Mouse (Mus musculus): ENCODE results near the gene Ptgdr2. TPM values are rescaled to one million over a fixed set of nuclear protein-coding genes. Genes with fewer than 3 reads are reported as not detected.

The Ptgdr2 gene
- polyA plus RNA-seq, 1 experiment from 2014 or later: 0.10 TPM

DNA sequence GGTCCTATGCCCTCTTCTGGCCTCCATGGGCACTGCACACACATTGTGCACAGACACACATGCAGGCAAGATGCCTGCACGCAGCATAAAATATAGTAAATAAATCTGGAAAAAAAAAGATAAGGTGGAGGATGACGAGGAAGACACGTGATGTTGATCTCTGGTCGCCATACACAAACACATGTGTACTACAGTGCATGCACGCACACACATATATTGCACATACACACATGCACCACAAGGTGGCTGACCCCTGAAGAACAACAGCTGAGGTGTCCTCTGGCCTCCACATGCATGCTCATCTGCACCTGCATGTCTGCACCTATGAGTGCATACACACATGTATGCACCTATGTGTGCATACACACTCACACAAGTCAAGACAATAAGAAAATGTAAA, 883 bp upstream of the Ptgdr2 start:
- Histone ChIP-seq H3K27ac (no peak overlapping the region), H3K36me3 (no peaks in the 10 kb centered on the region), H3K27me3 (peaks cover 3% of the 10 kb centered on the region; the same call in 1 of the 2 replicates), H3K9me3 (no peaks in the 10 kb centered on the region; the same call in 1 of the 2 replicates), H3K4me3 (no peak overlapping the region), H3K9ac (no peak overlapping the region), H3K4me2 (replicated peaks) (no peak overlapping the region), H3K4me1 (peaks cover 10% of the 10 kb centered on the region)
- ATAC-seq (ENCODE audit: low FRiP score, low read depth): no peak
- WGBS: 82% methylated on average over 5 of the region's 5 CpGs

DNA sequence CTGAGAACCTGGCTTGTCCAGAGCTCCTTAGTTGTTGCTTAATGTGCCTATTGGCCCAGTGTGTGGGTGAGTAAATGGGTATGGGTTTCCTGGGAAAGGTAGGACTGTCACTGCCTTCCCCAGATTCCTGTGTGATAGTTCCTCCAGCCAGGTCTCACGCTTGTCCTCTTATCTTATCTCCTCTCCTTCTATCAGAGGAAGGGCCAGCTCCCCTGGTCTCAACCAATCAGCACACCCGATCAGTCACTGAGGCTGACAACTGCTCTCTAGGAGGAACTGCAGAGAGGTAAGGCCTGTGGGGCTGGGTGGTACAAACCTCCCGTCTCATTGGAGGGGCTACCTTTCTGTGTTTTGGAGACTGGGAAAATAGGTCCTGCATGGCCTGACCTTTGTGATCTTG, 1.8 kb downstream of the Ptgdr2 start:
- Histone ChIP-seq H3K27me3 (peaks cover 3% of the 10 kb centered on the region; the same call in 1 of the 2 replicates), H3K9me3 (no peaks in the 10 kb centered on the region; the same call in 1 of the 2 replicates), H3K4me1 (peaks cover 12% of the 10 kb centered on the region), H3K4me3 (no peak overlapping the region), H3K36me3 (peaks cover 20% of the 10 kb centered on the region), H3K9ac (no peak overlapping the region), H3K27ac (no peak overlapping the region), H3K4me2 (replicated peaks) (no peak overlapping the region)
- WGBS: 56% methylated on average over 3 of the region's 3 CpGs
- ATAC-seq (ENCODE audit: low FRiP score, low read depth): no peak

DNA sequence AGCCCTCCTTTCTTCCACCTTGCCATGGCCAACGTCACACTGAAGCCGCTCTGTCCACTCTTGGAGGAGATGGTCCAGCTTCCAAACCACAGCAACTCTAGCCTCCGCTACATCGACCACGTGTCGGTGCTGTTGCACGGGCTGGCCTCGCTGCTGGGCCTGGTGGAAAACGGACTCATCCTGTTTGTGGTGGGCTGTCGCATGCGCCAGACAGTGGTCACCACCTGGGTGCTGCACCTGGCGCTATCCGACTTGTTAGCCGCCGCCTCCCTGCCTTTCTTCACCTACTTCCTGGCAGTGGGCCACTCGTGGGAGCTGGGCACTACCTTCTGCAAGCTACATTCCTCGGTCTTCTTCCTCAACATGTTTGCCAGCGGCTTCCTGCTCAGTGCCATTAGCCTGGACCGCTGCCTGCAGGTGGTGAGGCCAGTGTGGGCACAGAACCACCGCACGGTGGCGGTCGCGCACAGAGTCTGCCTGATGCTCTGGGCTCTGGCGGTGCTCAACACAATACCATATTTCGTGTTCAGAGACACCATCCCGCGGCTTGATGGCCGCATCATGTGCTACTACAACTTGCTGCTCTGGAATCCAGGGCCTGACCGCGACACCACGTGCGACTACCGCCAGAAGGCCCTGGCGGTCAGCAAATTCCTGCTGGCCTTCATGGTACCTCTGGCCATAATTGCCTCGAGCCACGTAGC, 3.3 kb downstream of the Ptgdr2 start:
- Histone ChIP-seq H3K4me2 (replicated peaks) (peak overlapping the region; percentile 89), H3K36me3 (peaks cover 35% of the 10 kb centered on the region), H3K4me1 (peaks cover 12% of the 10 kb centered on the region), H3K4me3 (peak overlapping the region; percentile 46), H3K27ac (no peak overlapping the region), H3K9me3 (no peaks in the 10 kb centered on the region; the same call in 1 of the 2 replicates), H3K9ac (peak overlapping the region; percentile 71), H3K27me3 (peaks cover 3% of the 10 kb centered on the region; the same call in 1 of the 2 replicates)
- peak; percentile 88 for ATAC-seq (ENCODE audit: low FRiP score, low read depth)
- 20% methylated on average over 37 of the region's 37 CpGs for WGBS

DNA sequence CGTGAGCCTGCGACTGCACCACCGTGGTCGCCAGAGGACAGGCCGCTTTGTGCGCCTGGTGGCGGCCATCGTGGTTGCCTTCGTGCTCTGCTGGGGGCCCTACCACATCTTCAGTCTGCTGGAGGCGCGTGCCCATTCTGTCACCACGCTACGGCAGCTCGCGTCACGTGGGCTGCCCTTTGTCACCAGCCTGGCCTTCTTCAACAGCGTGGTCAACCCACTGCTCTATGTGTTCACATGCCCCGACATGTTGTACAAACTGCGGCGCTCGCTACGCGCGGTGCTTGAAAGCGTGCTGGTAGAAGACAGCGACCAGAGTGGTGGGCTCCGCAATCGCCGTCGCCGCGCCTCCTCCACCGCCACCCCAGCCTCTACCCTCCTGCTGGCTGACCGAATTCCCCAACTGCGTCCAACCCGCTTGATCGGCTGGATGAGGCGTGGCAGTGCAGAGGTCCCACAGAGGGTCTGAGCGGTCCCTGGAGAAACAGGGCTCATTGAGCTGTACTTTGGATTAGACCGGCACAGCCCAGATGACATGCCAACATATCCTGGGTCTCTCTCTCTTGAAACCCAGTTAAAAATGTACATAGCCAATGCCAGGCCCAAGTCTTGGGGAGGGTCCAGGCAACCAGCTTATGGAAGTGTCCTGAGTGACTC, 4.0 kb downstream of the Ptgdr2 start:
- 2% methylated on average over 40 of the region's 40 CpGs for WGBS
- peaks cover 12% of the 10 kb centered on the region for H3K4me1 ChIP-seq
- peaks cover 38% of the 10 kb centered on the region for H3K36me3 ChIP-seq
- H3K4me3 ChIP-seq: peak overlapping the region; percentile 46
- peak overlapping the region; percentile 71 for H3K9ac ChIP-seq
- no peak overlapping the region for H3K27ac ChIP-seq
- no peaks in the 10 kb centered on the region; the same call in 1 of the 2 replicates for H3K9me3 ChIP-seq
- ATAC-seq (ENCODE audit: low FRiP score, low read depth): peak; percentile 57; the same call in 1 of the 2 replicates
- H3K4me2 ChIP-seq (replicated peaks): peak overlapping the region; percentile 89
- peaks cover 3% of the 10 kb centered on the region; the same call in 1 of the 2 replicates for H3K27me3 ChIP-seq

DNA sequence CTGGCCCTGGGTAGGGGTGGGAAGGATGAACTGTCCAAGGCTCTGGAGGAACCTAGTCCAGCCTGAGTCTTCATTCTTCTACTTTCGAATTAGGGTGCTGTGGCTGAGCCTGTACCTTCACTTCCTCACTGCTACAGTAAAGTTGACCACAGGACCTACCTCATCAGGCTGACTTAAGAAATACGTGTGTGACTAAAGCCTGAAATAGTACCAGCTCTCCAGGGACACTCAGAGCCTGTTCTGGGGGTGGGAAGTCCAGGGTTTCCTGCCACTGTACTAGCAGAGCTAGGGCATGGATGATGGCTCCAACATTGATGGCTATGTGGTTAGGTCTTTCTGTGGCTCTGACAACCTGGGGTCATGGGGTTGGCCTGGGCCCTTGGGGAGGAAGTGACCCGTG, 7.0 kb downstream of the Ptgdr2 start:
- no peak overlapping the region for H3K27ac ChIP-seq
- no peak overlapping the region for H3K4me3 ChIP-seq
- 81% methylated on average over 3 of the region's 3 CpGs for WGBS
- no peaks in the 10 kb centered on the region; the same call in 1 of the 2 replicates for H3K27me3 ChIP-seq
- H3K36me3 ChIP-seq: peaks cover 42% of the 10 kb centered on the region
- no peak overlapping the region for H3K9ac ChIP-seq
- H3K4me2 ChIP-seq (replicated peaks): no peak overlapping the region
- H3K4me1 ChIP-seq: peaks cover 37% of the 10 kb centered on the region
- no peaks in the 10 kb centered on the region for H3K9me3 ChIP-seq
- ATAC-seq (ENCODE audit: low FRiP score, low read depth): no peak

DNA sequence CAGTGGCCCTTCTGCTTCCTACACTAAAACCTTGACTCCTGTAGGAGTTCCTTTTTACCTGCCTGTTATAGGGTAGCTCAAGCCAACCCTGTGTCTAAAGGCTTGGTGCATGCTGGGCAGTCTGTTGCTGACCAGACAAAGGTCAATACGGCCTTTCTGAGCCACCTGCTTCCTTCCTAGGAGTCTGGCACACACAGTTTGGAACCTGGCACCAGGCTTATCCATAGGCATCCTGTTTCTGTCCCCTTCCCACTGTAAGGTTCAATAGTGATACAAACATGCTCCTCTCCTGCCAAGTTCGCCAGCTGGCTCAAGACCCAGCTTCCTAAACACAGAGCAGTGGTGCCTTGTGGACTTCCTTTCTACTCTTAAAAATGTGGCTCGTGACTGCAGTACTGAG, 9.5 kb downstream of the Ptgdr2 start:
- H3K4me2 ChIP-seq (replicated peaks): peak overlapping the region; percentile 95
- H3K9me3 ChIP-seq: no peaks in the 10 kb centered on the region
- H3K27me3 ChIP-seq: no peaks in the 10 kb centered on the region
- no peak overlapping the region for H3K27ac ChIP-seq
- WGBS: 89% methylated on average over 3 of the region's 3 CpGs
- peaks cover 27% of the 10 kb centered on the region for H3K4me1 ChIP-seq
- H3K36me3 ChIP-seq: peaks cover 42% of the 10 kb centered on the region
- ATAC-seq (ENCODE audit: low FRiP score, low read depth): no peak
- peak overlapping the region; percentile 84; the same call in 1 of the 2 replicates for H3K4me3 ChIP-seq
- peak overlapping the region; percentile 90 for H3K9ac ChIP-seq

DNA sequence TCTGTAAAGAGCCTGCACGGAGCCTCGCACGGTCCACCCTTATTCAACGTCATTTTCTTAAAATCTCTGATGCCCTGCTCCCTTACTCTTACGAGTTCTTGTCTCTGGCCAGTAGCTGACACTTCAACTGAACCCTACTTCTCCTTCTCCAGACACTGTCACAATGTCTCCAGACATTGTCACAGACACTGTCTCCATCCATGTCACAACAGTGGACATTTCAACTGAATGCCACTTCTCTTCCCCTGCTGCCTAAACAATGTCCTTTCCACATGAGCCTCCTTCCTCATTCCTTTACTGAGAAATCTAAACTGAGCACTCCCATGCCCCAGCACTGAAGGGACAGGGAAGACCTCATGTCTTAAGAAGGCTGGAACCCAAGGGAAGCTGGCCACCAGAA, 10.3 kb downstream of the Ptgdr2 start:
- Histone ChIP-seq H3K4me2 (replicated peaks) (peak overlapping the region; percentile 95), H3K4me1 (peaks cover 27% of the 10 kb centered on the region), H3K36me3 (peaks cover 37% of the 10 kb centered on the region), H3K27me3 (0 out of 2 replicates have a peak, but pooled peaks cover 2% of the 10 kb centered on the region), H3K27ac (no peak overlapping the region), H3K4me3 (peak overlapping the region; percentile 84), H3K9me3 (no peaks in the 10 kb centered on the region), H3K9ac (peak overlapping the region; percentile 90)
- ATAC-seq (ENCODE audit: low FRiP score, low read depth): no peak
- WGBS: 87% methylated on average over 5 of the region's 5 CpGs

DNA sequence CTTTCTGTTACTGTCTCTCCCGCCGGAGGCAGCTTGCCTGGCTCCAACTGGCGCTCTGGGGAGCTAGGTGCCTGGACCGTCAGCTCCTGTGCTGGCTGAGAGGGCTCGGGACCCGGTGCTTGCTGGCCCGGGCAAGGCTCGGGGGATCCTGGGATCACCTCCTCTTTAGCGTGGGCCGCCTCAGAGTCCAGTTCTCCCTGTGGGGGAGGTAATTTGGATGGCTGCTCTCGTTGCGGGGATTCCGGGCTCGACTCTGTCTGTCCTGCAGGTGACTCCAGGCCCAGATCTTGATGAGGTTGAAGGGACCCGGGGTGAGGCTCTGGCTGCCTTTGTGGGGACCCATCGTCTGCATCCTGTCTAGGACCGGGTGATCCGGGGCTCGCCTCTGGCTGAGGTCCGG, 11.5 kb downstream of the Ptgdr2 start:
- peaks cover 25% of the 10 kb centered on the region for H3K36me3 ChIP-seq
- peak overlapping the region; percentile 90 for H3K9ac ChIP-seq
- H3K27ac ChIP-seq: no peak overlapping the region
- peak overlapping the region; percentile 84 for H3K4me3 ChIP-seq
- no peaks in the 10 kb centered on the region for H3K9me3 ChIP-seq
- H3K4me2 ChIP-seq (replicated peaks): peak overlapping the region; percentile 95
- H3K4me1 ChIP-seq: peaks cover 27% of the 10 kb centered on the region
- under 1% methylated on average over 20 of the region's 20 CpGs for WGBS
- no peak for ATAC-seq (ENCODE audit: low FRiP score, low read depth)
- 0 out of 2 replicates have a peak, but pooled peaks cover 4% of the 10 kb centered on the region for H3K27me3 ChIP-seq

DNA sequence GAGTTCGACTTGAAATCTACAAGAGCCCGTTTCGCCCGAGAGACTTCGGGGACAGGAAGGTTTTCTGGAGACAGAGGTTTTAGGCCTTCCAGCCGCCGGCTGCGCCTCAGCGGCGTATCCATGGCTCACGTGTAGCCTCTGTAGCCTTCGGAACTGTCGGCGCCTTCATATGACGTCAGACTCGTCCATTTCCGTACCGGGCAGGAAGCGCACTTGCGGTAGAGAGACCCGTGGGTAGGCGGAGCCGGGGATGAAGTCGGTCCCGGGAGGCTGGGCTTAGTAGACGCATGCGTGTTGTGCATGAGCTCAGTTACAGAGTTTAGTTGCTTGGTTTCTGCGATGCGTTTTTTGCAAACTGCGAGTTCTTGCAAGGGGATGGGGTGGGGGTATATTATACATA, 12.2 kb downstream of the Ptgdr2 start, which contains the start of gene Ccdc86:
TSS of gene Ccdc86 (minus strand) at position 155 of the 400 bp plus-strand sequence.
- Histone ChIP-seq H3K36me3 (peaks cover 18% of the 10 kb centered on the region), H3K27me3 (peaks cover 4% of the 10 kb centered on the region; the same call in 1 of the 2 replicates), H3K27ac (peak within 1 kb of the TSS; percentile 44; the same call in 1 of the 2 replicates), H3K9me3 (no peaks in the 10 kb centered on the region), H3K4me2 (replicated peaks) (peak within 1 kb of the TSS; percentile 95), H3K4me1 (peaks cover 27% of the 10 kb centered on the region), H3K4me3 (peak within 1 kb of the TSS; percentile 84), H3K9ac (peak within 1 kb of the TSS; percentile 90)
- ATAC-seq (ENCODE audit: low FRiP score, low read depth): peak; percentile 96
- WGBS: under 1% methylated on average over 30 of the region's 30 CpGs

DNA sequence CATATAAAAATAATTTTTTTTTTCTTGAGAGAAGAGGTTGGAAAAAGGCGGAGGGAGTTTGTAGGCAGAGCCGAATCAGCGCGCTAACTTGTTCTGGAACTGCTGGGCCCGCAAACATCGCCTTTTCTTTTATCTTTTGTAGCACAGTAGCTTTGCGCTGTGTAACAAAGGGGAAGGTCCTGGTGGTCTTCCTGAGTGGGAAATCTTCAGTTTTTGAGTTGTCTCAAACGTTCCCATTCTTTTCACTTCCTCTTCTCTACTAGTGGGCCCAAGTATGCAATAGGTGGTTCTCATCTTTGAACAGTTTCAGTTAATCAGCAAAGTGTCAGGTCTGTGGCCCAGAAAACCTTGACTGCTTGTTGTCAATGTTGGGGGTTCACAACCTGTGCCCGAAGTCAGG, 12.6 kb downstream of the Ptgdr2 start:
- Histone ChIP-seq H3K9me3 (no peaks in the 10 kb centered on the region), H3K4me1 (peaks cover 27% of the 10 kb centered on the region), H3K4me3 (peak overlapping the region; percentile 84), H3K27me3 (peaks cover 4% of the 10 kb centered on the region; the same call in 1 of the 2 replicates), H3K4me2 (replicated peaks) (peak overlapping the region; percentile 95), H3K36me3 (peaks cover 13% of the 10 kb centered on the region), H3K9ac (peak overlapping the region; percentile 54; the same call in 1 of the 2 replicates), H3K27ac (peak overlapping the region; percentile 44; the same call in 1 of the 2 replicates)
- WGBS: 40% methylated on average over 9 of the region's 9 CpGs
- ATAC-seq (ENCODE audit: low FRiP score, low read depth): no peak; the same call in 1 of the 2 replicates

DNA sequence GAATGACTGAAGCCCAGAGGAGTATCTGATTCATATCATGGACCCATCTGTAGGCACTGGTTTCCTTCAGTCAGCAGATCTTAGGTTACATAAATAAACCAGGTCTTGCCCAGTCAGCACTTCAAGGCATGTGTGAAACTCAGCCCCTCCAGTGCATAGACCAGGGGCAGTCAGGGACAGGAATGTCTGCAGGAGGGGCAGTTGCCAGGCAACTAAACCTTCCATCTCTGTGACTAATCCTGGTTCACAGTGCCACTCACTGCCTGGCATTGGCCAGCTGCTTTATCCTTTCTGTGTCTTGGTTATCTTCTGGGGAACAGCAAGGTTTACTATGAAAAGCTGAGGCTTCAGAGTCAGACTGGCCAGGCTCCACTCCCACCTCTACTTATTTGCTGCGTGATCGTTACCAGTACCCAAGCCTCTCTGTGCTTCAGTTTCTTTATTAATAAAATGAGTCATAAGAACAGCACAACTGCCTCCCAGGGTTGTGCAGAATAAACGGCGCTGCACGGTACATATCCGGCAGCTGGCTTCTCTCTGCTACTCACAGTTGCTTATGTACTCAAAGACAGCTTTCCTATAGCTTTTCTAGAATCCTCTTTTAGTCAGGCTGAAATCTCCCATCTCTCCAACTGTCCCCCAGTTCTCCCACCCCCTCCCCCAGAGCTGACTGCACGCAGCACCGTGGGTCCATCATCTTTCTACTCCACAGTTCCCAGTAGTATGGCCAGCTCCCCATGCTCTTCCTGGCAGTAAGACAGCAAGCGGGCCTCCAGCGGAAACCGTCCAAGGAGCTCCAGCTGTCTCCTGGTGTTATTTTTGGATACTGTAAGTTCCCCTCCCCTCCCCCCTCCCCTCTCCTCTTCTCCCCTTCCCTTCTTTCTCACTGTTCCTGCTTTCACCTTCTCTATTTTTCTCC, 15.3 kb downstream of the Ptgdr2 start:
- 70% methylated on average over 11 of the region's 11 CpGs for WGBS
- Histone ChIP-seq H3K9ac (0 out of 2 replicates have a peak overlapping the region, but pooled peaks have one; percentile 13), H3K4me2 (replicated peaks) (0 out of 2 replicates have a peak overlapping the region, but pooled peaks have one; percentile 7), H3K27ac (0 out of 2 replicates have a peak overlapping the region, but pooled peaks have one; percentile 28), H3K4me1 (peaks cover 15% of the 10 kb centered on the region), H3K36me3 (no peaks in the 10 kb centered on the region), H3K27me3 (peaks cover 7% of the 10 kb centered on the region; the same call in 1 of the 2 replicates), H3K4me3 (no peak overlapping the region), H3K9me3 (no peaks in the 10 kb centered on the region)
- ATAC-seq (ENCODE audit: low FRiP score, low read depth): peak; percentile 59
